Mouse (Mus musculus) liver, postnatal 0 days (tissue): Measurements from ENCODE around the gene Ash1l.

ENCODE experiments used
- CTCF ChIP-seq: sonication (generic); IDR thresholded peaks from 2 replicates; pipeline ENCODE4 v1.5.1; 2016; ENCODE audit warnings: antibody characterized with exemption, low read depth
- EP300 ChIP-seq: IDR thresholded peaks from 2 replicates; pipeline ENCODE4 v1.6.1; 2016; ENCODE audit warnings: antibody characterized with exemption, low read depth, mild to moderate bottlenecking

DNA sequence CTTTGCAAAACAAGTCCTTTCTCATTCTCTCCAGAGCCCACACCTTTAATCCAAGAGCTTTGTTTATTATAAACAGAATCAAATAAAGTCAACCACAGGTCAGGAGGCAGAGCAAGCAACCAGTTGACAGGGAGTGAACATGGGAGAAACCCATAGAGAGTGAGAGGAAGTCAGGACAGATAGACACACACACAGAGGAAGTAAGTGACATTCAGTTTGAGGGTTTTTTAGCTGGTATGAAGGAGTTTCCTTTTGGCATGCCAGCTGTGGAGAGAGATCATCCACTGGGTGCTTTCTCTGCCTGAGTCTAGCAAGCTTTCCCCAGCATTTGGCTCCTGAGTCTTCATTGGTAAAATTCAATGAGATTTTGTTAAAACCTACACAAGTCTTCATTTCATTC is 156.5 kb downstream of the Ash1l start:
- TF ChIP-seq CTCF (no peak), EP300 (no peak)
